Mouse (Mus musculus) midbrain, embryonic 16.5 days (tissue): ENCODE data around the gene Hbb-bh1. TPM values are rescaled to one million over a fixed set of nuclear protein-coding genes. Genes with fewer than 3 reads are reported as not detected.

Source experiments
- ATAC-seq: fragments of 200-750 bp; cut with Nextera tagmentation; 2 replicates; pipeline ENCODE4 v1.8.0; 2017; ENCODE audit warnings: moderate TSS enrichment
- H3K27ac ChIP-seq: fragments of 300-500 bp; sonication (generic); 2 replicates; pipeline ENCODE4 v1.5.1; 2014; ENCODE audit warnings: mild to moderate bottlenecking, low read length, mixed read lengths
- H3K27me3 ChIP-seq: fragments of 300-500 bp; sonication (generic); 2 replicates; pipeline ENCODE4 v1.6.1; 2014; ENCODE audit warnings: low read depth, low read length, mixed read lengths; ENCODE audit not compliant: control insufficient read depth, insufficient read depth
- H3K36me3 ChIP-seq: fragments of 300-500 bp; sonication (generic); 2 replicates; pipeline ENCODE4 v1.6.1; 2014; ENCODE audit warnings: mild to moderate bottlenecking, low read length, moderate library complexity, mixed read lengths; ENCODE audit not compliant: control insufficient read depth, insufficient read depth
- H3K4me1 ChIP-seq: fragments of 300-500 bp; sonication (generic); 2 replicates; pipeline ENCODE4 v1.6.1; 2014; ENCODE audit warnings: mild to moderate bottlenecking, low read length, mixed read lengths; ENCODE audit not compliant: control insufficient read depth, insufficient read depth
- H3K4me2 ChIP-seq: fragments of 300-500 bp; sonication (generic); 2 replicates; pipeline ENCODE4 v1.6.1; 2014; ENCODE audit warnings: mild to moderate bottlenecking, low read length, mixed read lengths
- H3K4me3 ChIP-seq: fragments of 300-500 bp; sonication (generic); 2 replicates; pipeline ENCODE4 v1.5.1; 2014; ENCODE audit warnings: low read depth, mild to moderate bottlenecking, low read length, moderate library complexity, mixed read lengths
- H3K9ac ChIP-seq: fragments of 300-500 bp; sonication (generic); 2 replicates; pipeline ENCODE4 v1.6.1; 2014; ENCODE audit warnings: low read depth, low read length, mixed read lengths
- H3K9me3 ChIP-seq: fragments of 300-500 bp; sonication (generic); replicated peaks from 2 replicates; pipeline ENCODE4 v1.6.1; 2014; ENCODE audit warnings: mild to moderate bottlenecking, low read length, mixed read lengths; ENCODE audit not compliant: control insufficient read depth, poor library complexity, severe bottlenecking
- WGBS: fragments of 180-500 bp; shearing (Covaris S2); extraction: QIAGEN DNeasy Blood & Tissue Kit; methylation state at CpG from one replicate; pipeline ENCODE4 v1.1.7; 2014; 5-methylcytosine and 5-hydroxymethylcytosine counted together
- polyA plus RNA-seq: library from polyadenylated mRNA; unstranded; fragments of >200 nt; fragmentation: Nextera tagmentation; extraction: Ambion mirVana; gene quantifications from 2 replicates; pipeline ENCODE4 v1.2.1, GENCODE M21; 2015

Hbb-bh1 gene
- polyA plus RNA-seq = not detected in 2 replicates

DNA sequence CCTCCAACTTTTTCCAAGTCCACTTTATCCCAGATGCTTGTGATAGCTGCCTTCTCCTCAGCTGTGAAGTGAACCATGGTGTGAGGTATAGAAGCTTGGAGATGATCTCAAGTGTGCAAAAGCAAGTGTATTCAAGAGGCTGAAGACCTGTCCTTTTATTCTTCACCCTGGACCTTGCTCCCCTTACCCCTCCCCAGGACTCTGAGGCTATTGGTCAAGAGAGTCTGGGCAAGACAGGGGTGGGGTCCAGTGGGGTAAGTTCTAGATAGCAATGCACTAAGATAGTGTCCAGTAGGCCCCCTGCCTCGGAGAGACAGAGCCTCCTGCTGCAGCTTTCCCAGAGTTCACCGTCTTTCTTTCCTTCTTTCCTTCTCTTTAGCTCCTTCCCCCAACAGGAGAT lies at the start of gene Hbb-bh1:
Gene Hbb-bh1, minus strand, starts transcription at position 131 of the 400 bp plus-strand sequence.
- H3K4me2 ChIP-seq = no peak within 1 kb of the TSS
- H3K27ac ChIP-seq = no peak within 1 kb of the TSS
- H3K27me3 ChIP-seq = no peaks in the 10 kb centered on the region
- H3K36me3 ChIP-seq = no peaks in the 10 kb centered on the region
- no peak for ATAC-seq
- H3K4me3 ChIP-seq = no peak within 1 kb of the TSS
- 84% methylated on average over 2 of the region's 2 CpGs for WGBS
- H3K4me1 ChIP-seq = no peaks in the 10 kb centered on the region
- H3K9ac ChIP-seq = no peak within 1 kb of the TSS
- no peaks in the 10 kb centered on the region for H3K9me3 ChIP-seq

DNA sequence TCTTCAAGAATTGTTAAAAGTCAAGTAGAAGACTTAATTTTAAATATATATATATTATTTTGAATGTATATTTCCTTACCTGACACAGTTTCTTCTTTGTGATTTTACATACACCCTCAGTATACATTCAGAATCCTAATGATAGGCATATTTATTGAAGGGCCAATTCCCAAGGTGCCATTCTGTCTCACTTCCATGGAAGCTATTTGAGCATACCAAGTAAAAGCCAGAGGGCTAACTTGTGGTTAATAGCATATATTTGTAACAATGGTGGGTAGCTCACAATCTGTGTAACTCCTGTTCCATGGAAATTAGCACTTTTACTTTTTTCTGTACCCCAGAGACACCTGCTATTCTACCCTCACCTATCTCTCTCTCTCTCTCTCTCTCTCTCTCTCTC lies 43.2 kb upstream of the Hbb-bh1 start, which contains the start of gene Olfr66:
Gene Olfr66, minus strand, starts transcription at position 101 of the 400 bp plus-strand sequence.
- Histone ChIP-seq H3K4me3 (no peak within 1 kb of the TSS), H3K4me2 (no peak within 1 kb of the TSS), H3K36me3 (no peaks in the 10 kb centered on the region), H3K9ac (no peak within 1 kb of the TSS), H3K4me1 (no peaks in the 10 kb centered on the region), H3K27ac (no peak within 1 kb of the TSS), H3K9me3 (no peaks in the 10 kb centered on the region), H3K27me3 (no peaks in the 10 kb centered on the region)
- no peak for ATAC-seq

DNA sequence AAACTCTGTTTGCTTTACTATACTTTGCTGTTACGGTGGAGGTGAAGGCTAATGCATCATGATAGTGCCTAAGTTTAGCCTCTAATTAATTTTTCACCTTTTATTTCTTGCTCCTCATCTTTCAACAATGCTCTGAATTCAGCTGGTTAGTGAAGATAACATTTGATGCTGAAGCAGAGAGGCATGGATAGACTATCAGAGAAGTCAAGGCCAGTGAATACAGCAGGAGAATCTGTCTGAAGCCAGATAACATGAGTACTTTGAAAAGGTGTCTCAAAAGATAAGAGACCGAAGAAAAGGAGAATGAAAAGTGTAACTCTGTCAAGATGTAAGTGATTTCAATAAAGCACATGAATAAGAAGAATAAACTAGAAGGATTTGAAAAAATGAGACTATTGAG lies 34.1 kb upstream of the Hbb-bh1 start:
- H3K27ac ChIP-seq = no peak overlapping the region
- no peak for ATAC-seq
- no peaks in the 10 kb centered on the region for H3K9me3 ChIP-seq
- H3K4me3 ChIP-seq = no peak overlapping the region
- H3K4me2 ChIP-seq = no peak overlapping the region
- no peaks in the 10 kb centered on the region for H3K4me1 ChIP-seq
- 86% methylated on average over 2 of the region's 2 CpGs for WGBS
- H3K27me3 ChIP-seq = no peaks in the 10 kb centered on the region
- no peaks in the 10 kb centered on the region for H3K36me3 ChIP-seq
- no peak overlapping the region for H3K9ac ChIP-seq

DNA sequence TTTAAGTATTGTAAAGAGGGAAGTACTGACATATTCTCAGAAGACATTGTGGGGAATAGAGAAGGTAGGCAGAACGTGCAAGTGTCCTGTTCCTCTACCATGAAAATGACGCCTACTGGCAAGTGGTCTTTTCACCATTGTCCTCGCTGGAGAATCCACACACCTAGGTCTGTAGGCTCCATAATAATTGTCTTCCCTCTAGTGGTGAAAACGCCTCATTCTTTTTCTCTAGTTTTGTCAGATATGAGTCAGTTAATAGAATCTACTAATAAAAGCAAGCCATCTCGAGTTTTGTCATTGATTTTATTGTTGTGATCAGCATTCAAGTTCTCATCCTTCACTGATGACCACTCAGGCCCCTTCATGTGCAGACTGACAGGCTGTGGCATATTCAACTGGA lies 31.5 kb upstream of the Hbb-bh1 start:
- Histone ChIP-seq H3K9ac (no peak overlapping the region), H3K4me1 (no peaks in the 10 kb centered on the region), H3K9me3 (no peaks in the 10 kb centered on the region), H3K27me3 (no peaks in the 10 kb centered on the region), H3K27ac (no peak overlapping the region), H3K4me2 (no peak overlapping the region), H3K4me3 (no peak overlapping the region), H3K36me3 (no peaks in the 10 kb centered on the region)
- WGBS = 50% methylated on average over 5 of the region's 5 CpGs
- no peak for ATAC-seq

DNA sequence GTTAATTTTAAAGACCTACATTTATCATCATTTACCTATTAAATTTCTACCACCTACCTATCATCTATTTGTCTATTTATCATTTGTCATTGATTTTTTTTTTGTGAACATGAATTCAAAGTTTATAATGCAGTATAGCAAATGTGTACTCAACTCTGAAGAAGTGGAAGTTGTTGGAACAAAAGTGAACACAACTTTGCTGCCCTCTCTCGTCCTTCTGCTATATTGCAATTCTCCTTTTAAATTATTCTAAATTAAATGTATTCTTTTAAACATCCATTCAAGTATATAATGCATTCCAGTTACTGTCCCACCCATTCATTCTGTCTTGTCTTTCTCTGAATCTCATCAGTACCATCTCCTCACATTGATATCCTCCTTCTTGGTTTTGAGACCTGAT lies 30.1 kb upstream of the Hbb-bh1 start:
- no peaks in the 10 kb centered on the region for H3K27me3 ChIP-seq
- no peak overlapping the region for H3K4me2 ChIP-seq
- no peak overlapping the region for H3K4me3 ChIP-seq
- H3K27ac ChIP-seq = no peak overlapping the region
- 14% methylated on average over 1 of the region's 1 CpGs for WGBS
- no peak overlapping the region for H3K9ac ChIP-seq
- ATAC-seq = no peak
- H3K9me3 ChIP-seq = no peaks in the 10 kb centered on the region
- H3K36me3 ChIP-seq = no peaks in the 10 kb centered on the region
- no peaks in the 10 kb centered on the region for H3K4me1 ChIP-seq

DNA sequence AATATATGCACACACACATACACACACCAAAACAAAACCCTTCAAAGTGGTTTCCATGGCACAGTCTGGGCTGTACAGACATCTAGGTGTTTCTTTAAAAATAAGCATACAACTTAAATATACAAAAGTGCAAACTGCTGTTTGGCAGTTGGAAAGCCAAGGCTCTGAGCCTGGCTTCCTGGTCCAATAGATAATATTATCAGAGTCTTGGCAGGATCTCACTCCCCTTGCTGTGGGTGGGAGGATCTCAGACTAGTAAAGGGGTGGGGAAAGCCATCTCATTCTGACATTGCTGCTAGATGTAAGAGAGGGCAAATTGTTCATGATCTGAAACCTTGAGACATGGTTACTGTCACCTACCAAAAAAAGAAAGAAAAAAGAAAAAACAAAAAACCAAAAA lies 27.7 kb upstream of the Hbb-bh1 start:
- H3K4me1 ChIP-seq = no peaks in the 10 kb centered on the region
- H3K4me3 ChIP-seq = no peak overlapping the region
- no peak overlapping the region for H3K27ac ChIP-seq
- H3K36me3 ChIP-seq = no peaks in the 10 kb centered on the region
- no peaks in the 10 kb centered on the region for H3K9me3 ChIP-seq
- H3K4me2 ChIP-seq = no peak overlapping the region
- ATAC-seq = no peak
- no peak overlapping the region for H3K9ac ChIP-seq
- H3K27me3 ChIP-seq = no peaks in the 10 kb centered on the region

DNA sequence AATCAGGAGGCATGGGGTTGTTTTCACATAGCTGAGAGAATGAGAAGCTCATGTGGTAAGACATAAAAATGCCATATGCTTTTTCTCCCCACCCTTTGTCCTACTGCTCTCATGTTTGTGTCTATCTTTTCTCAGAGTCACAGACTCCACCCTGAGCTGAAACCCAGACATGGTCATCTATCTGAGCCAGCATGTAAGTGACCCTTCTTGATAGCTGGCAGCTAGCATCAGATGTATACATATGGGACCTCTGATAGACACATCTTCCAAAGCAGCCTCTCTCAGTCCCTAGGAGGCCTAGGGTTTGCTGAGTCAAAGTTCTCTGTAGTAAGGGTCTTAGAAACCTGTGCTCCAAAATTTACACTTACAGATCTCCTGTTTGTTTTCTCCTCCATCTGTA lies 22.8 kb upstream of the Hbb-bh1 start:
- Histone ChIP-seq H3K4me2 (no peak overlapping the region), H3K9me3 (no peaks in the 10 kb centered on the region), H3K27me3 (no peaks in the 10 kb centered on the region), H3K4me1 (no peaks in the 10 kb centered on the region), H3K36me3 (no peaks in the 10 kb centered on the region), H3K9ac (no peak overlapping the region), H3K27ac (no peak overlapping the region), H3K4me3 (no peak overlapping the region)
- no peak for ATAC-seq

DNA sequence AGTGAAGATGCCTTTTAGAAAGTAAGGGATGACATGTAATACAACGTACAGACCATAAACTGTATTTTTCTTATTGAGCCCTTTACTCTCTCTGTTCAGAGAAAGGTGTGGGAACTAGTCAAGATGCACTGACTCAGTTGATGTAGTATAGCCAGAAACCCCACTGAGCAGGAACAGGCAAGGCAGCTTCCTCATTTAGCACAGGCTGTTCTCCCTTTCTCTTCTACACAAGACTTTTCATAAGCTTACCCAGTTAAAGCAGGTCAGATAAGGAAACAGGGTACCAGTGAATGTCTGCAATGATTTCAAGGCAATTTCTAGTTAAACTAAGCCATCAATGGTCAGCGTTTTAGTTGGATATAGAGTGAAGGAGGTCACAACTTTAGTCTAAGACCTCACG lies 18.6 kb upstream of the Hbb-bh1 start:
- no peak overlapping the region for H3K4me2 ChIP-seq
- no peaks in the 10 kb centered on the region for H3K27me3 ChIP-seq
- H3K4me1 ChIP-seq = no peaks in the 10 kb centered on the region
- 83% methylated on average over 3 of the region's 3 CpGs for WGBS
- no peaks in the 10 kb centered on the region for H3K9me3 ChIP-seq
- H3K27ac ChIP-seq = no peak overlapping the region
- H3K36me3 ChIP-seq = no peaks in the 10 kb centered on the region
- H3K4me3 ChIP-seq = no peak overlapping the region
- no peak overlapping the region for H3K9ac ChIP-seq
- ATAC-seq = no peak

DNA sequence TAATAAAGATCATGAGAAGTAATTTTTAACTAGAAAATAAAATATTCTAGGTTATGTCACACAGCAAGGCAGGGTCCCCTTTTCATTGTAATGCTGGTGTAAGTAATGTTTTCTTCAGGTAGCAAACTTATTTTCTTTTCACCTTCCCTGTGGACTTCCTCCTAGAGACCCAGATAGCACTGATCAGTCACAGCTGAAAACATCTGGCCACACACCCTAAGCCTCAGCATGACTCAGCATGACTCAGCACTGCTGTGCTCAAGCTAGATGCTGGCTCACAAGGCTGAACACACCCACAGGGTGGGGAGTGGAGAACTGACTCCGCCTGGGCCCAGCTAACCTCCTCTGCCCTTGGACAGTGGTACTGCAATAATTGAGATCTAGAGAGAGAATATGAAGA lies 17.9 kb upstream of the Hbb-bh1 start:
- no peaks in the 10 kb centered on the region for H3K4me1 ChIP-seq
- no peak overlapping the region for H3K4me3 ChIP-seq
- no peaks in the 10 kb centered on the region for H3K36me3 ChIP-seq
- 66% methylated on average over 1 of the region's 1 CpGs for WGBS
- ATAC-seq = no peak
- no peaks in the 10 kb centered on the region for H3K27me3 ChIP-seq
- H3K9ac ChIP-seq = no peak overlapping the region
- H3K4me2 ChIP-seq = no peak overlapping the region
- no peak overlapping the region for H3K27ac ChIP-seq
- H3K9me3 ChIP-seq = no peaks in the 10 kb centered on the region

DNA sequence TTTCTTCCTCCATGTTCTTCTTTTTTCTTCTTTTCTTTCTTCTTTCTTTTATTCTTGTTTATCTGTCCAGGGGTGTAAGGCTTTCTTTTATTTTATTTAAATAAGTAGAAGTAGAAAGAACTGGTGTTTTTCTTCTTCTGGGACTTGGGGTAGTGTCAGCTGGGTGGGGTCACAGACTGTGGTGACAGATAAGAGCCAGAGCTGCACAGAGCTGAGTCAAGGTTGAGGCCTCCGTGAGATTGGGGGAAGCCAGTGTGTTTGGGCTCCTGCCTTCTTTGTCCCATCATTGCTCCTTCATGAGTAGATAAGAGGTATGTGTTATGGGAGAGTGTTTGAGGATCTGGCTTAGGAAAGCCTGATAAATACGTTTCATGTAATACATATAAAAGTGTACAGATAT lies 16.1 kb upstream of the Hbb-bh1 start:
- Histone ChIP-seq H3K27ac (no peak overlapping the region), H3K4me1 (no peaks in the 10 kb centered on the region), H3K27me3 (no peaks in the 10 kb centered on the region), H3K9ac (no peak overlapping the region), H3K36me3 (no peaks in the 10 kb centered on the region), H3K9me3 (no peaks in the 10 kb centered on the region), H3K4me2 (no peak overlapping the region), H3K4me3 (no peak overlapping the region)
- no peak for ATAC-seq
- 79% methylated on average over 2 of the region's 2 CpGs for WGBS
